Mouse (Mus musculus) natural killer cell, adult 2 months (primary cell): ENCODE measurements around the gene Dut.
"Not testable (repeated sequence)": the region's sequence is repeated elsewhere in the genome, so short reads cannot be mapped to it uniquely, and the experiment has no call there.

ENCODE experiments used
- DNase-seq, 2 experiments: peaks; one replicate each; pipeline ENCODE4 v3.0.0; 2022; ENCODE audit warnings: low spot score in 2 of 2

Dut gene

GRCm38 (mm10) chr2:125254630-125255029 is 7.6 kb downstream of the Dut start:
- DNase-seq: no peak

- DNase-seq: no peak
Observed at GRCm38 (mm10) chr2:125255886-125256285, 8.9 kb downstream of the Dut start.

- peak in 1 of 2 experiments; percentile 17 for DNase-seq
Observed at GRCm38 (mm10) chr2:125259230-125260120, 12.5 kb downstream of the Dut start.

GRCm38 (mm10) chr2:125260326-125260725 is 13.3 kb downstream of the Dut start:
- no peak for DNase-seq

GRCm38 (mm10) chr2:125263056-125263455 is 16.1 kb downstream of the Dut start:
- no peak for DNase-seq

- DNase-seq: no peak
Observed at GRCm38 (mm10) chr2:125263753-125264152, 16.8 kb downstream of the Dut start.

GRCm38 (mm10) chr2:125268876-125269275 is 21.9 kb downstream of the Dut start:
- DNase-seq: no peak

- no peak for DNase-seq
Observed at GRCm38 (mm10) chr2:125275617-125276016, 28.6 kb downstream of the Dut start.

GRCm38 (mm10) chr2:125276692-125277091 is 29.7 kb downstream of the Dut start:
- DNase-seq: no peak

- DNase-seq: no peak
Observed at GRCm38 (mm10) chr2:125278474-125278873, 31.5 kb downstream of the Dut start.

- not testable (repeated sequence) for DNase-seq
Observed at GRCm38 (mm10) chr2:125279995-125280394, 33.0 kb downstream of the Dut start.

- no peak for DNase-seq
Observed at GRCm38 (mm10) chr2:125282334-125283206, 35.6 kb downstream of the Dut start.

GRCm38 (mm10) chr2:125285777-125286176 is 38.8 kb downstream of the Dut start:
- DNase-seq: no peak

GRCm38 (mm10) chr2:125290197-125290965 is 43.4 kb downstream of the Dut start:
- no peak for DNase-seq

GRCm38 (mm10) chr2:125291101-125291500 is 44.1 kb downstream of the Dut start:
- no peak for DNase-seq

GRCm38 (mm10) chr2:125292616-125293015 is 45.6 kb downstream of the Dut start:
- no peak for DNase-seq

- DNase-seq: no peak
Observed at GRCm38 (mm10) chr2:125293969-125294491, 47.0 kb downstream of the Dut start.

GRCm38 (mm10) chr2:125295526-125295925 is 48.5 kb downstream of the Dut start:
- DNase-seq: no peak

GRCm38 (mm10) chr2:125298841-125299240 is 51.9 kb downstream of the Dut start:
- no peak for DNase-seq

- DNase-seq: no peak
Observed at GRCm38 (mm10) chr2:125301877-125302624, 55.1 kb downstream of the Dut start.

GRCm38 (mm10) chr2:125302625-125302924 is 55.6 kb downstream of the Dut start:
- no peak for DNase-seq
